Mouse (Mus musculus): ENCODE measurements around the gene Polr1e. TPM values are rescaled to one million over a fixed set of nuclear protein-coding genes. Genes with fewer than 3 reads are reported as not detected.

Gene Polr1e
- 11.5 and 11.7 TPM in 2 replicates for polyA plus RNA-seq (2012; rRNA removed)

- peak; percentile 86 for DNase-seq
- TF ChIP-seq POLR2A (IDR thresholded peaks at IDR 0.05; ENCODE audit: borderline replicate concordance, insufficient read depth, low read length): peak; percentile 51; the same call in 1 of the 2 replicates
- TF ChIP-seq CTCF (IDR thresholded peaks at IDR 0.05; ENCODE audit: borderline replicate concordance, insufficient read depth, low read depth, low read length): no peak
- H3K4me3 ChIP-seq (replicated peaks; ENCODE audit: insufficient read depth, low read depth, low read length): peak within 1 kb of the TSS; percentile 84
- no peaks in the 10 kb centered on the region for H3K27me3 ChIP-seq (ENCODE audit: control insufficient read depth, insufficient read depth, low read length)
- H3K27ac ChIP-seq (ENCODE audit: insufficient read depth, low read length): no peak within 1 kb of the TSS
- WGBS: under 1% methylated on average over 29 of the region's 29 CpGs
- peaks cover 7% of the 10 kb centered on the region; the same call in 1 of the 2 replicates for H3K4me1 ChIP-seq (ENCODE audit: control insufficient read depth, insufficient read depth, low read length)
These were observed at the start of gene Polr1e for GRCm38 (mm10) chr4:45018452-45018980. Polr1e (plus strand) TSS chr4:45018583.

- WGBS: 94% methylated on average over 7 of the region's 7 CpGs
- Histone ChIP-seq H3K27ac (ENCODE audit: insufficient read depth, low read length) (no peak overlapping the region), H3K4me1 (ENCODE audit: control insufficient read depth, insufficient read depth, low read length) (peaks cover 8% of the 10 kb centered on the region), H3K27me3 (ENCODE audit: control insufficient read depth, insufficient read depth, low read length) (no peaks in the 10 kb centered on the region), H3K4me3 (replicated peaks; ENCODE audit: insufficient read depth, low read depth, low read length) (no peak overlapping the region)
- no peak for TF ChIP-seq CTCF (IDR thresholded peaks at IDR 0.05; ENCODE audit: borderline replicate concordance, insufficient read depth, low read depth, low read length)
- TF ChIP-seq POLR2A (IDR thresholded peaks at IDR 0.05; ENCODE audit: borderline replicate concordance, insufficient read depth, low read length): no peak
- no peak for DNase-seq
These were observed 48.3 kb upstream of the Polr1e start for GRCm38 (mm10) chr4:44970056-44970455.

GRCm38 (mm10) chr4:44970612-44971110 is 47.7 kb upstream of the Polr1e start:
- TF ChIP-seq CTCF (IDR thresholded peaks at IDR 0.05; ENCODE audit: borderline replicate concordance, insufficient read depth, low read depth, low read length) (peak; percentile 70; the same call in 1 of the 2 replicates), POLR2A (IDR thresholded peaks at IDR 0.05; ENCODE audit: borderline replicate concordance, insufficient read depth, low read length) (no peak)
- WGBS: 16% methylated on average over 10 of the region's 10 CpGs
- Histone ChIP-seq H3K4me1 (ENCODE audit: control insufficient read depth, insufficient read depth, low read length) (peaks cover 8% of the 10 kb centered on the region), H3K27ac (ENCODE audit: insufficient read depth, low read length) (no peak overlapping the region), H3K27me3 (ENCODE audit: control insufficient read depth, insufficient read depth, low read length) (no peaks in the 10 kb centered on the region), H3K4me3 (replicated peaks; ENCODE audit: insufficient read depth, low read depth, low read length) (no peak overlapping the region)
- DNase-seq: peak in 1 of 2 experiments; percentile 57

GRCm38 (mm10) chr4:44973450-44973849 is 44.9 kb upstream of the Polr1e start:
- 0 out of 2 replicates have a peak, but pooled peaks have one; percentile 17 for TF ChIP-seq POLR2A (IDR thresholded peaks at IDR 0.05; ENCODE audit: borderline replicate concordance, insufficient read depth, low read length)
- peak; percentile 98 for TF ChIP-seq CTCF (IDR thresholded peaks at IDR 0.05; ENCODE audit: borderline replicate concordance, insufficient read depth, low read depth, low read length)
- WGBS: 12% methylated on average over 9 of the region's 9 CpGs

GRCm38 (mm10) chr4:44973871-44974270 is 44.5 kb upstream of the Polr1e start:
- H3K4me1 ChIP-seq (ENCODE audit: control insufficient read depth, insufficient read depth, low read length): peaks cover 8% of the 10 kb centered on the region
- H3K27me3 ChIP-seq (ENCODE audit: control insufficient read depth, insufficient read depth, low read length): no peaks in the 10 kb centered on the region
- TF ChIP-seq CTCF (IDR thresholded peaks at IDR 0.05; ENCODE audit: borderline replicate concordance, insufficient read depth, low read depth, low read length) (no peak), POLR2A (IDR thresholded peaks at IDR 0.05; ENCODE audit: borderline replicate concordance, insufficient read depth, low read length) (no peak)
- 24% methylated on average over 14 of the region's 14 CpGs for WGBS
- H3K27ac ChIP-seq (ENCODE audit: insufficient read depth, low read length): peak overlapping the region; percentile 0; the same call in 1 of the 2 replicates
- H3K4me3 ChIP-seq (replicated peaks; ENCODE audit: insufficient read depth, low read depth, low read length): peak overlapping the region; percentile 68
- DNase-seq: no peak

More at GRCm38 (mm10) chr4:44973450-44973849, 44.9 kb upstream of the Polr1e start:
- H3K27me3 ChIP-seq (ENCODE audit: control insufficient read depth, insufficient read depth, low read length): no peaks in the 10 kb centered on the region
- H3K4me3 ChIP-seq (replicated peaks; ENCODE audit: insufficient read depth, low read depth, low read length): peak overlapping the region; percentile 68
- DNase-seq: peak; percentile 85 to 87
- peaks cover 8% of the 10 kb centered on the region for H3K4me1 ChIP-seq (ENCODE audit: control insufficient read depth, insufficient read depth, low read length)
- peak overlapping the region; percentile 0; the same call in 1 of the 2 replicates for H3K27ac ChIP-seq (ENCODE audit: insufficient read depth, low read length)

GRCm38 (mm10) chr4:44974331-44974730 is 44.1 kb upstream of the Polr1e start:
- H3K4me1 ChIP-seq (ENCODE audit: control insufficient read depth, insufficient read depth, low read length): peaks cover 8% of the 10 kb centered on the region
- no peak for TF ChIP-seq POLR2A (IDR thresholded peaks at IDR 0.05; ENCODE audit: borderline replicate concordance, insufficient read depth, low read length)
- no peak for TF ChIP-seq CTCF (IDR thresholded peaks at IDR 0.05; ENCODE audit: borderline replicate concordance, insufficient read depth, low read depth, low read length)
- WGBS: 38% methylated on average over 8 of the region's 8 CpGs
- H3K27ac ChIP-seq (ENCODE audit: insufficient read depth, low read length): peak overlapping the region; percentile 0; the same call in 1 of the 2 replicates
- no peaks in the 10 kb centered on the region for H3K27me3 ChIP-seq (ENCODE audit: control insufficient read depth, insufficient read depth, low read length)
- no peak for DNase-seq
- H3K4me3 ChIP-seq (replicated peaks; ENCODE audit: insufficient read depth, low read depth, low read length): no peak overlapping the region

GRCm38 (mm10) chr4:44976026-44976615 is 42.3 kb upstream of the Polr1e start:
- Histone ChIP-seq H3K4me1 (ENCODE audit: control insufficient read depth, insufficient read depth, low read length) (peaks cover 11% of the 10 kb centered on the region), H3K4me3 (replicated peaks; ENCODE audit: insufficient read depth, low read depth, low read length) (no peak overlapping the region), H3K27ac (ENCODE audit: insufficient read depth, low read length) (no peak overlapping the region), H3K27me3 (ENCODE audit: control insufficient read depth, insufficient read depth, low read length) (no peaks in the 10 kb centered on the region)
- no peak for DNase-seq
- 40% methylated on average over 6 of the region's 6 CpGs for WGBS
- TF ChIP-seq CTCF (IDR thresholded peaks at IDR 0.05; ENCODE audit: borderline replicate concordance, insufficient read depth, low read depth, low read length) (no peak), POLR2A (IDR thresholded peaks at IDR 0.05; ENCODE audit: borderline replicate concordance, insufficient read depth, low read length) (no peak)

All from cerebellum, adult 2 months (tissue).